Mouse (Mus musculus) spleen, postnatal 36 days (tissue): Measurements from ENCODE around the gene Dnajc1.

Source experiments
- DNase-seq, 2 experiments: peaks; one replicate each; pipeline ENCODE4 v3.0.0; 2022; ENCODE audit warnings: low spot score in 2 of 2, mixed read lengths in 1 of 2

Dnajc1 gene

GRCm38 (mm10) chr2:18300949-18301348, 91.7 kb downstream of the Dnajc1 start:
- DNase-seq = no peak

DNA sequence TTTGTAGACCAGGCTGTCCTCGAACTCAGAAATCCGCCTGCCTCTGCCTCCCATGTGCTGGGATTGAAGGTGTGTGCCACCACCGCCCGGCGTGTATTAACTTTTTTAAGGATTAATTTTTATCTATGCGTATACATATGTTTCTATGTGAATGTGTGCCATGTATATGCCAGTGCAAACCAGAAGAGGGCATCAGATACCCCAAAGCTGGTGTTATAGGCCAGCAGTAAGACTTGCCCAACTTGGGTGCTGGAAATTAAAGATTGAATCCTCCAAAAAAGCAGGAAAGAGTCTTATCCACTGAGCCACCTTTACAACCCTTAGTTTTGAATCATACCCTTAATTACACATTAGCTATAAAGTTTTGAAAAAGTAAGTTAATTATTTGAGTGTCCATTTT, 107.5 kb downstream of the Dnajc1 start:
- no peak for DNase-seq

DNA sequence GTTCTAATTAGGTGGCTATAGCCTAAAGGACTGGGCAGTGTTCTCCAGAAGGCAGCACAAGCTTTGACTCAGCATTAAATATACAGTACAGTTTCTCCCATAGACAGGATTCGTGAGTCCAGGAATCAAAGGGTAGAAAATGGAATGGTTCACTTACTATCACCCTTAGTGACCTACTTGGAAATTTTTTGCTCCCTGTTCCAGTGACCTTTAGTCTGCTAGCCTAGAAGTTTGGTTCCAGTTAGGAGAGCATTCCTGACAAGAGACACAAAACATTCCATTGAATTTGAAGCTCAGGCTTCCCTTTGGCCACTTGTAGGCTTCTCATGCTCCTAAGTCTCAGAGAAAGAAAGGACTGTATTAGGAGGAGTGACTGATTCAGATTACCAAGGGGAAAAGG, 126.9 kb downstream of the Dnajc1 start:
- DNase-seq = no peak

DNA sequence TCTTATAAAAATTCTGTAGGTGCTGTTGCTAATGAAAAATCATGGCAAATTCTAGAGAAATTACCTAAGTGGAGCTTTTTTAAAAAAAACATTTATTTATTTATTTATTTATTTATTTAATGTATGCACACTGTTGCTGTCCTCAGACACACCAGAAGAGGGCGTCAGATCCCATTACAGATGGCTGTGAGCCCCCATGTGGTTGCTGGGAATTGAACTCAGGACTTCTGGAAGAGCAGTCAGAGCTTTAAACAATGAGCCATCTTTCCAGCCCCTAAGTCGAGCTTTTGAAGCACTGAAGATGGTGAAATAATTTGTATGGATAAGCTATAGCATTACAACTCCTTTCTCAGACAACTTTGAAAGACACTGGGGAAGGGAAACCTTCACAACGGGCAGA, 128.1 kb downstream of the Dnajc1 start:
- DNase-seq = no peak

DNA sequence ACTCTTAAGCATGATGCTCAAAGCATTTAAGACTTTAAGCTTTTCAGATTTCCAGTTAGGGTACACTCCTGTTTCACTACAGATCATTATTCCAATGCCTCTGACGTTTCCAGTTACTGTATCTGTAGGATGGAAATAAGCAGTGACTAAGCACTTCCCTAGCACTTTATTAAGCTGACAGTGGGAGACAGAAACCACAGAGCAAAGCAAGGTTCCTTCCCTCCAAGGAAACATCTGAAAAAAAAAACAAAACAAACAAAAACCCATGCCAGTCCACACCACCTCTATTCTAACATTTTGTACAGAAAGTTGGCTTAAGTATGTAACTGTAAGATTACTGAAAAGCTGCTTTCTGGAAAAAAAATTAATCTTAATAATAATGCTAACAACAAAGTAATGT, 130.3 kb downstream of the Dnajc1 start:
- no peak for DNase-seq

DNA sequence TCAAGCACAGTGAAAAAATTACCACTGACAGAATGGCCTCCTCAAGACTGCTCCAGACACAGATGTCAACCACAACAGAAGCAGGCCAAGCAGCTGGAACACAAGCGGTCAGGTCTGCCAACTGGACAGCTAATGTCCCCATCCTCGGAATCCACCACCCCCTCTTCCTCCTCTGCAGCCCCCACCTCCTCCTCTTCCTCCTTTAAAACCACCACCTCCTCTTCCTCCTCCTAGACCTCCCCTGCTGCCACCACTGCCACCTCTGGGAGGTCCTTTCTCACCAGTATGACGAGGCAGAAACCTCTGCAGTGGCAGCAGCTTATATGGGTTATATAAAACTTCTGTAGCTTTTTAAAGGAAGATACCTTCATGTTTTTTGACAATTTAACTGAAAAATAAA, 143.4 kb downstream of the Dnajc1 start:
- DNase-seq = no peak

DNA sequence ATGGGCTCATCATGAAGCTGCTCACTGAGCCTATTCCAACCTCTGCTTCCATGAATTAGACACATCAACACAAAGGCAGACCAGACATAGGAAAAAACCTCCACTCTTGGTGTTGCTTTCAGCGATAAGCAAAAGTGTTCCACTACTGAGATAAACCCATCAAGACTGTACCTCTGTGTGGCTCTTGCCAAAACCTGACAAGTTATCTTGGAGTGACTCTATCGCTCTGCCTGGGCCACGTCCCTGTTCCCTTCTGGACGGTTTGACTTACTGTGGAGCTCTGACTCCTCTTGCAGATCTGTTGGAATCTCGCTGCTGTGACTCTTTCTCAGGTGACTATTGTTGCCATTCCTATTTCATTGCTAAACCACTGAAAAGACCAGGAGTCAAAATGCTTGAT, 157.1 kb downstream of the Dnajc1 start:
- DNase-seq = no peak

- no peak for DNase-seq
Observed at GRCm38 (mm10) chr2:18232883-18233567, 159.6 kb downstream of the Dnajc1 start.

- DNase-seq = no peak
Observed at GRCm38 (mm10) chr2:18231143-18231542, 161.5 kb downstream of the Dnajc1 start.

DNA sequence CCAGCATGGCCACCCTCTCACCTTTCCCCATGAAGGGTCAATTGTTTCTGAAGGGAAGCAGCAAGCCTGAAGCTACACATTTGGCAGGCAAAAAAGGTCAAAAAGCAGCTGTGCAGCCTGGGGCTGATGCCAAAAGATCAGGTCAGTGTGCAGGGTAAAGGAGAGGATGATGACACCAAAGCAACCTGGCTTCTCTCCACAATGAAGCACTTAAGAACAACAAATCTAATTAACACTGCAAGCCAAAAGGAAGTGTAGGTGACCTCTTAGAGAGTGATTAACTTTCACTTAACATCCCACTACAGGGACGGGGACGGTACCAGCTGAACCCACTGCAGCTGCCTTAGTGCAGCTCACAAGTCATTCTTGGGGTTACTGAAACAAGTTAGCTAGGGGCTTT, 163.4 kb downstream of the Dnajc1 start:
- no peak for DNase-seq

DNA sequence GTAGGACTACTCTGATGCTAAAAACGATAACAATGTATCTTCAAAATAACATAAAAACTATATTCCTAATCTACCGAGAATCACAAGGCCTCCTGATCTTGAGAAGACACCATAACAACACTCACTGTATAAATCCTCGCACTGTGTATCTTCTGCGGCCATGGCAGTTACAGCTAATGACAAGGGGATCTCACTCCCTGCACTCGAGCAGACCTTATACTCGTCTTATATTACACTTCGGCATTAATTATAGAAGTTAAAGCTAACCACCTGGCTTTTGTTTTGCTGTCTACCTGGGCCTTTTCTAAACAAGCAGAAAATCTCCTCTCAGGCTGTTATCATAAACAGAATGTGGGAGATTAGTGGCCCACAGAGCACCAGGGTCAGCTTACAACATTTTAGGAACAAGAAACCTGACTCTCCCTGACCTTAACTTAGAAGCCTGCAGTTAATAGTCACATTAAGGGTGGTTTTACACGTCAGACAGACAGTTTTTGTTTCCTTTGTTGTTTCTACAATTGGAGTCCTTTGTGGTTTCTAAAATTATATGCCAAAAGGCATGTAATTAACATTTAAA, 164.1 kb downstream of the Dnajc1 start:
- DNase-seq = no peak

DNA sequence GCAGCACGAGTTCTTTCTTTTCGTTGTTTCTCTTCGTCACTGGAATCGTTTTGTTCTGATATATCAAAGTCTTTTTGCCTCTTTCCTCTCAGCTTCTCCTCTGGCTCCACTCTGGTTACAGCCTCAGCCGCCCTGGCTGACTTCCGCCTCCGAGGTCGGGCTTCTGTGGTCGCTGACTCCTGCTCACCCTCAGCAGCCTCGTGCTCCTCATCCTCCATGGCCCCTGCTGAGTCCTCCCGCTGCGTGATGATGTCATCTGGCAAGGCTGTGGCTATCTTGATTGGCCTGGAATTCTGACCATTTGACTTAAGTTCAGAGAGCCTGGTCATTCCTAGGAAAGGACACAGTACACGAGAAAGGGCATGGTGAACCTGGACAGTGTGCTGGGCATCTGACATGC, 173.1 kb downstream of the Dnajc1 start:
- no peak for DNase-seq

DNA sequence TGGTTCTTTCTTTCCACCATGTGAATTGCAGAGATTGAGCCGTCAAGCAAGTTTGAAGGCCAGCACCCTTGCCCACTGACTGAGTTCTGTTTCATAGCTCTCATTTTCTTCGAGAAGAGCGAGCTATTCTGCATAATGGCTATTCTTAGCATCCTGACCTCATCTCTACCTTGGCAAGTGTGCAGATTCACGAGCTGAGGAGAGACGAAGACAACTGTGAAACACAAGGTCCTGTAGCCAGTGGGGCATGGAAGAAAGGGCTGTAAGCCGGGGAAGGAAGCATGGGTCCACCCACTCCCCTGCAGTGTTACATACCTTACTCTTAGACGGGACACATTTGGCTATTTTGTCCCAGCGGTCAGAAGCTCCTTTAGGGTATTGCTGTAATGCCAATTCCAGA, 173.5 kb downstream of the Dnajc1 start:
- DNase-seq = no peak

GRCm38 (mm10) chr2:18218500-18218899, 174.1 kb downstream of the Dnajc1 start:
- DNase-seq = no peak

GRCm38 (mm10) chr2:18217867-18218266, 174.8 kb downstream of the Dnajc1 start:
- no peak for DNase-seq

DNA sequence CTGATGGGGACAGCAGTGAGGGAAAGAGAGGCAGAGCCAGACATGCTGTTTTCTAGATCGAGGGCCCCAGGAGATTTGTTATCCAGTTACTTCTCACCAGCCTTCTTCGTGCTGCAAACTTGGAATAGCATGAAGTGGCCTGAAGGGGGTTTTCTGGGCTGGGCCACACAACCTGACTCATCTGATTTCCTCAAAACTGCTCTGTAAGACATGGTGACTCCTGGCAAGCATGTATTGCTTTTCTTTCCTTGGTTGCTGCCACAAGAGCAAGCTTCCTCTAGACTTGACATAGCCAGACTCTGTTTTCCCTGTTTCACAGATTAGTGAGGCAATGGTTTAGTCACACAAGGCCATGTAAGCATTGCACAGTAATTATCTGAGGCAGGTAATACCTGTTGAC, 178.6 kb downstream of the Dnajc1 start:
- DNase-seq = no peak

DNA sequence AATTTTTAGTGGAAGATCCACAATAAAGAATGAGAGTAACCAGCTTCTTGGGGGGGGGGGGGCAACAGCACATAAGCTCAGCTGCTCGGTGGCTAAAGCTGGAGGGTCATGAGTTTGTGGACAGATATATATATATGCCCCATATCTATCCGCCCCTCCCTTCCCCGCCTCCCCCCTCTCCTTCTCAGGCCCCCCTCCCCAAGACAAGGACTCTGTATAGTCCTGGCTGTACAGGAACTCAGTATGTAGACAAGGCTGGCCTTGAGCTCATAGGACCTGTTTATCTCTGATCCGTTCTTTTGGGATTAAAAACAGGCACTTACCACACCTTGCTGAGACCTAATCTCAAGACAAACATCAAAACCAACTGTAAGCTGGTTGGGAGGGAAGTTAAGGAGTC, 182.7 kb downstream of the Dnajc1 start:
- no peak for DNase-seq

DNA sequence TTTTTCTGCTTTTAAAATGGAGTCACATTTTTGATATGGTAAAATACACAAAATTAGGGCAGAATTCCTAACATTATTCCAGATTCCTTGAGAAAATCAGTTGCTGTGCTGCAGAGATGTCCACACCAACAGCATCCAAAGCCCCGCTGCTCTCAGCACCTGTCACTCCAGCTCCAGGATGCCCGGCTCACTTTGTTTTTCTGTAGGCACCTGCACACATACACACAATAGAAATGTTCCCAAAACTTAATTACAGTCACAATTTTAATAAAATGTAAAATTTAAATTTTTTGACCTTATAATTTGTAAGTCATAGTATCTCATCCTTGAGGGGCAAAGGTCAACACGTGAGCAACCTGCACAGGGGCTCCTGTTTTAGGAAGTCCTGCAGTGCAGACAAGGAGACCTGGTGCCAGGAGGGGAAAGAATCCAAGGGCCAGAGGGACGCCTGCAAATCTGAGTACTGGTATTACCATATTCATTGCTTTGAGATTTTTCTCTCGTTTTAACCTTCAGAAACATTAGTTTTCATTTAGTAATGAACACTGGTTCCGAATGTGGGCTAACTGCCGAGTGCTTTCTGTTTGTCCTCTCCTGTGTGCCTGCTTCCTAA, 183.3 kb downstream of the Dnajc1 start:
- no peak for DNase-seq

DNA sequence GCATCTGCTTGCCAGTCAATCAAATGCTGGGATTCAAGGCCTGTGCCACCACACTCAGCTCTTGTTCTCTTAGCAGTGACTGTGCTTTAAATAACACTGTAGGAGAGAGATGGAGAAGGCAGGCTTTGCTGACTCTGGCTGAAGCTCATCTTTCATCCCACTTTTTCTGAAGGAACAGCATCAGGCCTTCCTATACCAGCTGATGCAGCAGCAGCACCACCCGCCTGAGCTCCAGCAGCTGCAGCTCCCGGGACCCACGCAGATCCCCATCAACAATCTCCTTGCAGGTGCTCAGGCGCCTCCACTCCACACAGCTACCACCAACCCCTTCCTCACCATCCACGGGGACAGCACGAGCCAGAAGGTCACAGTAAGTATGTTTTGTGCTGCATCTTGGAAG, 184.1 kb downstream of the Dnajc1 start:
- no peak for DNase-seq

GRCm38 (mm10) chr2:18206811-18207210, 185.8 kb downstream of the Dnajc1 start:
- DNase-seq = no peak

GRCm38 (mm10) chr2:18205118-18205517, 187.5 kb downstream of the Dnajc1 start:
- DNase-seq = peak; percentile 58 to 59

GRCm38 (mm10) chr2:18202923-18203322, 189.7 kb downstream of the Dnajc1 start:
- no peak for DNase-seq

DNA sequence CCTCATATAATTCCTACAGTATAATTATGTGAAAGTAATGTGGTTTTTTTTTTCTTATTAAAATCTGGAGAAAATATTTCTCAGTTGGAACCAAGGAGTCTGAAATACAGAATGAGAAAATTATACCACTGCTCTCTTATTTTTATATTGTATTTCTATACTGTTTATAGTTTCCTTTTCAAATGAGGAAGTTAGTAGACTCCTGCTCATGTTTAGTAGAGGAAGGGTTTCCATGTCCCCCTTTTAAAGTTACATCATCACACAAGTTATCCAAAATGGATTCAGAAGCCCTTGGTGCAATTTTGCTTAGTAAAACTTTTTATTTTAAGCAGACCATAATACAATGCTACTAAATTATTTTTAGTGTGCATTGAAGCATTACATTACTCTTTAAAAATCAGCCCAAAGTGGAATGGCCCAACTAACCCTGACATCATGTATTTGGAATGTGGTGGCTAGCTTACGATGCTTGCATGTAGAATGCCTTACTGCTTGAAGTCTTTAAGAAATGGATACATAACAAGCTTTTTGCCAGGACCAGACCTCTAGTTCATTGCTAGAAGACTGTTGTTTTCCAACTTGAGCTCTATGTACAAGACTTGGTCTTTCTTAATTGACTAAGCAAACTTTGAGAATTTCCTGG, 190.7 kb downstream of the Dnajc1 start:
- DNase-seq = no peak
